Mouse (Mus musculus): ENCODE measurements around the gene Tulp1. TPM values are rescaled to one million over a fixed set of nuclear protein-coding genes. Genes with fewer than 3 reads are reported as not detected.

Tulp1 gene
- polyA plus RNA-seq, 1 experiment from 2014 or later: 18.1 TPM

DNA sequence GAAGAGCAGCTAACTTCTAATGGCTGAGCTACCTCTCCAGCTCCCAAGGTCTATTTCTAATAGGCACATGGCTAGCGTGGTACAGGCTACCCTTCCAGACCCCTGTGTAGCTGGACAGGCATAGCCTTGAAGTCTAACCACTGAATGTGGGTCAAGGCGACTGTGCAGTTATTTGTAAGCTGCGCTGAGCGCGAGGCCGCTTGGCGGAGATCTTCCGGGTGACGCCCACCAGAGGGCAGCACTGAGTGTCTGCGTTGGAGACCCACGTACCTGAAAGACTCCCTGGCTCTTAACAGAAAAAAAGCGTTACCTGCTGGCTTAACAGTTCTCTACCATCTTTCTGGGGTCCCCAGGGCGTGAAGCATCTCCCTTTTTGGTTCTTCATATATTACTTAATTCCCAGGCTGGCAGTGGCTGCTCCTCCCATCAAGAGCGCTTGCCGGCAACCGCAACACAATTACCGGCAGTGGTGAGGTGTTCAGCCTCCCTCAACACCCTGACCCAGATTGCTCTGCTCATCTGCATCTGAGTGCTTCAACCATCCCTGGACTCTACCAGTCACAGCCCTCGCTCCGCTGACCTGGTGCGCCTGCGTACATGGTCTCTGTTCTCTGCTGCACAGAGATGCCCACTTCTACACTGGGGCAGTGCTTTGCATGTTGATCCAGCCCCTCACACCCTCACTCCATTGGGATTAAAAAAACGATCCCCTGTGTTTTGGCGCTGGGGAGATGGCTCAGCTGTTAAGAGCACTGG lies 21.3 kb upstream of the Tulp1 start:
- TF ChIP-seq EP300 (IDR thresholded peaks at IDR 0.05) (no peak), CTCF (IDR thresholded peaks at IDR 0.05) (peak; percentile 89)
- peak; percentile 49 for ATAC-seq
- H3K4me3 ChIP-seq (ENCODE audit: low read depth, low read length): no peak overlapping the region

DNA sequence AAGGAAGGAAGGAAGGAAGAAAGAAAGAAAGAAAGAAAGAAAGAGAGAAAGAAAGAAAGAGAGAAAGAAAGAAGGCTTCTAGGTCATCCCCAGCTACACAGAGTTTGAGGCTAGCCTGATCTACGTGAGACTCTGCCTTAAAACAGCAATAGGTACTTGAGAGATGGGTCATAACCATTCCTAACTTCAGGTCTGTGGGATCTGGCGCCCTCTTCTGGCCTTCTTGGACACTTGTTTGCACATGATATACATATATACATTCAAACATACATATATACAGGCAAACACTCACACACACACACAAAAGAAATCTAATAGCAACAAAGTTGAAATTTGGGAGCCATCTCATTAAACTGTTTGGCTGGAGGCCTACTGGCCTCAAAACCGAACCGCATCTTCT lies 19.3 kb upstream of the Tulp1 start:
- Histone ChIP-seq H3K27ac (ENCODE audit: low read length) (no peak overlapping the region), H3K36me3 (ENCODE audit: insufficient read depth, low read length) (no peaks in the 10 kb centered on the region), H3K4me2 (replicated peaks; ENCODE audit: low read depth, low read length) (no peak overlapping the region), H3K4me3 (ENCODE audit: low read depth, low read length) (no peak overlapping the region), H3K9ac (replicated peaks; ENCODE audit: low read depth) (no peak overlapping the region), H3K4me1 (ENCODE audit: insufficient read depth, low read depth, low read length) (no peaks in the 10 kb centered on the region), H3K27me3 (replicated peaks; ENCODE audit: insufficient read depth, low read length) (peaks cover 6% of the 10 kb centered on the region; the same call in 1 of the 2 replicates), H3K9me3 (ENCODE audit: low read length) (no peaks in the 10 kb centered on the region)
- no peak for ATAC-seq
- DNase-seq (ENCODE audit: low spot score): no peak
- 73% methylated on average over 4 of the region's 4 CpGs for WGBS
- TF ChIP-seq CTCF (IDR thresholded peaks at IDR 0.05) (peak; percentile 62), EP300 (IDR thresholded peaks at IDR 0.05) (no peak)

More for the DNA sequence above, 21.3 kb upstream of the Tulp1 start:
- DNase-seq (ENCODE audit: low spot score): peak; percentile 77
- 4% methylated on average over 23 of the region's 23 CpGs for WGBS
- Histone ChIP-seq H3K27ac (ENCODE audit: low read length) (no peak overlapping the region), H3K9ac (replicated peaks; ENCODE audit: low read depth) (no peak overlapping the region), H3K9me3 (ENCODE audit: low read length) (no peaks in the 10 kb centered on the region), H3K4me2 (replicated peaks; ENCODE audit: low read depth, low read length) (peak overlapping the region; percentile 30; the same call in 1 of the 2 replicates), H3K27me3 (replicated peaks; ENCODE audit: insufficient read depth, low read length) (peaks cover 6% of the 10 kb centered on the region; the same call in 1 of the 2 replicates), H3K4me1 (ENCODE audit: insufficient read depth, low read depth, low read length) (no peaks in the 10 kb centered on the region), H3K36me3 (ENCODE audit: insufficient read depth, low read length) (no peaks in the 10 kb centered on the region)

DNA sequence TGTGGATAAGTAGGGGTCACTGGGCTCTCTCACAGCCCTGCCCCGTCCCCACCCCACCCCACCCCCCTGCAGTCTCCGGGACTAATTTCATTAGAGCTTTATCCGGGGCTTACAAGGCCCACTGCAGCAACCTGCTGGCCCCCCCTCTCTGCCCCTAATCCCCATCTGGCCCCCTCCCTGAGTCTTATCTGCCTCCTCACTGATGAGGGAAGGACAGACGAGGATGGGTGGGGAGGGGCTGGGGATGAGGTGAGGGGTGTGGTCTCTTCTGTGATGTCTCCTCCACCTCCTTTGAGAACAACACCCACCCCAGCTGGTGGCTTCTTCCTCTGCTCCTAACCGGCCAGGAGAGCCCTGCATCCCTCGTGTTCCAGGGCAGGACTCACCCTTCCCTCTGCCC lies 15.2 kb upstream of the Tulp1 start:
- TF ChIP-seq CTCF (IDR thresholded peaks at IDR 0.05) (no peak), EP300 (IDR thresholded peaks at IDR 0.05) (no peak)
- H3K9ac ChIP-seq (replicated peaks; ENCODE audit: low read depth): no peak overlapping the region
- DNase-seq (ENCODE audit: low spot score) (no peak), ATAC-seq (no peak)
- peaks cover 7% of the 10 kb centered on the region; the same call in 1 of the 2 replicates for H3K27me3 ChIP-seq (replicated peaks; ENCODE audit: insufficient read depth, low read length)
- no peak overlapping the region for H3K27ac ChIP-seq (ENCODE audit: low read length)
- H3K4me1 ChIP-seq (ENCODE audit: insufficient read depth, low read depth, low read length): no peaks in the 10 kb centered on the region
- H3K4me3 ChIP-seq (ENCODE audit: low read depth, low read length): no peak overlapping the region
- H3K9me3 ChIP-seq (ENCODE audit: low read length): no peaks in the 10 kb centered on the region
- WGBS: 14% methylated on average over 6 of the region's 6 CpGs
- no peak overlapping the region for H3K4me2 ChIP-seq (replicated peaks; ENCODE audit: low read depth, low read length)
- H3K36me3 ChIP-seq (ENCODE audit: insufficient read depth, low read length): no peaks in the 10 kb centered on the region

DNA sequence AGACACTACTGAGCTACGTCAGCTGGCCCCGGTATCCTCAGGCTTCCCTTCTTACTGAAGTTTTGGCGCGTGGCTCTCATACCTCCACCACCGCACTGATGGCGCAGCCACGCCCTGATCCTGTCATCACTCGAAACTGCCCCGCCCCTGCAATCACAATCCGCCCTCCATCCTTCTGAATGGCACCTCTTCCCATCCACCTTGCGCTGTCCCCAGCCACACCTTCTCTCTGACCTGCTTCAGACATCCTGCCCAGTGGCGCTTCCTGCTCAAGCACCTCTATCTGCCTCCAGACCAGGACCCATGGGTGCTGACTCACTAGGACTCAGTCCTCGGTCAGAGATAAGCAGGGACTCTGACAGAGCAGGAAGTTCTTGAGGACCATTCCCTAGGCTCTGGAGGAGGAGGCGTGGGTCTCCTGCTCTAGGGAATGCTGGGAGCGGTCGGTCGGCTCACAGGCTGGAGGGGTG lies 10.6 kb upstream of the Tulp1 start:
- Histone ChIP-seq H3K27me3 (replicated peaks; ENCODE audit: insufficient read depth, low read length) (peaks cover 10% of the 10 kb centered on the region; the same call in 1 of the 2 replicates), H3K9ac (replicated peaks; ENCODE audit: low read depth) (no peak overlapping the region), H3K4me1 (ENCODE audit: insufficient read depth, low read depth, low read length) (no peaks in the 10 kb centered on the region), H3K36me3 (ENCODE audit: insufficient read depth, low read length) (no peaks in the 10 kb centered on the region), H3K4me3 (ENCODE audit: low read depth, low read length) (no peak overlapping the region), H3K4me2 (replicated peaks; ENCODE audit: low read depth, low read length) (no peak overlapping the region), H3K27ac (ENCODE audit: low read length) (no peak overlapping the region), H3K9me3 (ENCODE audit: low read length) (no peaks in the 10 kb centered on the region)
- DNase-seq (ENCODE audit: low spot score) (peak; percentile 55), ATAC-seq (peak; percentile 62)
- TF ChIP-seq EP300 (IDR thresholded peaks at IDR 0.05) (no peak), CTCF (IDR thresholded peaks at IDR 0.05) (no peak)
- WGBS: 9% methylated on average over 17 of the region's 17 CpGs

DNA sequence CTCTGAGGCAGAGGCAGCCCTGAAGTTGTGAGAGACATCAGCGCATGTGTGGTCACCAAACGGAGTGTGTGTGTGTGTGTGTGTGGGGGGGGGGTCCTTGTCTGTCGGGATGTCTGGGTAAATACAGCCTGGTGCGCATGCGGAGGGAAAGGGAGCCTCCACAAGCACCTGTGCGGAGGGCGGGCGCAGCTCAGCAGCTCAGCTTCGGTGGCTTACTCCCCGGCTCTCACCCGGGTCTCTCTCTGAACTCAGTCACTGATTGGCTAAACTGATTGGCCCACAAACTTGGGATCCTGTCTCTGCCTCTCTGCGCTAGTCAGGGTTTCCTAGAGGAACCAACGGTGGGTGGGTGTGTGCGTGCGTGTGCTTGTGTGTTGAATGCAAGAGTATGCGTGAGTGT lies 9.5 kb upstream of the Tulp1 start:
- H3K9me3 ChIP-seq (ENCODE audit: low read length): no peaks in the 10 kb centered on the region
- no peak overlapping the region for H3K9ac ChIP-seq (replicated peaks; ENCODE audit: low read depth)
- no peak for TF ChIP-seq EP300 (IDR thresholded peaks at IDR 0.05)
- no peak for TF ChIP-seq CTCF (IDR thresholded peaks at IDR 0.05)
- H3K36me3 ChIP-seq (ENCODE audit: insufficient read depth, low read length): no peaks in the 10 kb centered on the region
- no peak for ATAC-seq
- no peak overlapping the region for H3K4me3 ChIP-seq (ENCODE audit: low read depth, low read length)
- H3K4me2 ChIP-seq (replicated peaks; ENCODE audit: low read depth, low read length): no peak overlapping the region
- peaks cover 10% of the 10 kb centered on the region; the same call in 1 of the 2 replicates for H3K27me3 ChIP-seq (replicated peaks; ENCODE audit: insufficient read depth, low read length)
- no peaks in the 10 kb centered on the region for H3K4me1 ChIP-seq (ENCODE audit: insufficient read depth, low read depth, low read length)
- DNase-seq (ENCODE audit: low spot score): no peak
- 19% methylated on average over 16 of the region's 16 CpGs for WGBS
- H3K27ac ChIP-seq (ENCODE audit: low read length): no peak overlapping the region

DNA sequence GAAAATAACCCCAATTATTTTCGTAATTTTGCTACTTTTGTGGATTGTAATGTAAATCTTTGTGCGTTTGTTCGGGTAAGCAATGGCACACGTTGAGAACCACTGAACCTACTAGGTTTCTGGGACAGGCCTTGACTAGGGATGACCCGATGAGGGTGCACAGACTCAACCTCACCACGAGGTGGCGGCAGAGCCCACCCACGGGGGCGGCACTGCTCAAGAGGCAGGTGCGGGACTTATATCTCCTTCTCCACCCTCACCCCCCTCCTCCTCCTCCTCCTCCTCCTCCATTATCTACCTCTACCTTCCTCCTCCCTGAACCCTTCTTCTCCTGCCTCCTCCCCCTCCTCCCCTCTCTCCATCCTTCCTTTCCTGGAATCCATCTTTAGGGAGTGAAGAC lies 8.8 kb upstream of the Tulp1 start:
- DNase-seq (ENCODE audit: low spot score) (peak; percentile 73), ATAC-seq (peak; percentile 46)
- WGBS: 20% methylated on average over 10 of the region's 10 CpGs
- Histone ChIP-seq H3K27ac (ENCODE audit: low read length) (no peak overlapping the region), H3K27me3 (replicated peaks; ENCODE audit: insufficient read depth, low read length) (peaks cover 10% of the 10 kb centered on the region; the same call in 1 of the 2 replicates), H3K4me1 (ENCODE audit: insufficient read depth, low read depth, low read length) (no peaks in the 10 kb centered on the region), H3K36me3 (ENCODE audit: insufficient read depth, low read length) (no peaks in the 10 kb centered on the region), H3K4me2 (replicated peaks; ENCODE audit: low read depth, low read length) (no peak overlapping the region), H3K9me3 (ENCODE audit: low read length) (no peaks in the 10 kb centered on the region), H3K4me3 (ENCODE audit: low read depth, low read length) (no peak overlapping the region), H3K9ac (replicated peaks; ENCODE audit: low read depth) (no peak overlapping the region)
- TF ChIP-seq EP300 (IDR thresholded peaks at IDR 0.05) (no peak), CTCF (IDR thresholded peaks at IDR 0.05) (peak; percentile 87)

Measured in lung, postnatal 0 days (tissue).